Mouse (Mus musculus) olfactory bulb, adult 2 months (tissue): Measurements from ENCODE around the gene Dis3.

ENCODE experiments used
- CTCF ChIP-seq: fragments of 200-500 bp; IDR thresholded peaks from 2 replicates; pipeline ENCODE4 v1.5.1; 2012; ENCODE audit warnings: low read depth, mild to moderate bottlenecking, low read length, moderate library complexity; ENCODE audit not compliant: insufficient read depth
- POLR2A ChIP-seq: fragments of 200-500 bp; IDR thresholded peaks from 2 replicates; pipeline ENCODE4 v1.6.1; 2012; ENCODE audit warnings: mild to moderate bottlenecking, low read depth, low read length, moderate library complexity; ENCODE audit not compliant: insufficient read depth

DNA sequence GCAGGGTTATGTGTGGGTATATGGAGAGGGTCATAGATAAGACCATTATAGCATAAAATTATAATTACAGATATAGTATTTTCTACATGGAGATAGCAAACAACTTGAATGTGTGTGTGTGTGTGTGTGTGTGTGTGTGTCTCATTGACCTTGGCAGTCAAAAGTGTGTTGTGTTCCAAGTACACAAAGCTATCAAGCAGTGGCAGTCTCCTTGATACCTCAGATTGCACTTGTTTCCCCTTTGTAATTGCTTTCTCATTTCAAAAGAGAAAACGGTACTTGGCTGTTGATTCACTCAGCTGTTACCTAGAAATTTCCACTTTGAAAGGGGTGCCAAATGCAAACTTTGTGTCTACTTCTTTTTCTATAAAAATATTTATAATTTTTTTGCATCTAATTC is 27.9 kb upstream of the Dis3 start:
- TF ChIP-seq POLR2A, result no peak
- no peak for TF ChIP-seq CTCF
